Mouse (Mus musculus) T-helper 2 cell (primary cell): ENCODE data around the gene Hsd11b1.

ENCODE experiments used
- in situ Hi-C: fragments of 300-600 bp; cut with MboI, MseI; formaldehyde crosslinking; loops from one replicate; pipeline ENCODE4 v1.15.1; 2025; ENCODE audit warnings: high pct_unique_total_duplicates

Hsd11b1 gene

GRCm38 (mm10) chr1:193205431-193205830 is 58.4 kb downstream of the Hsd11b1 start:
- in situ Hi-C loops, result no loop called here

GRCm38 (mm10) chr1:193203821-193204220 is 60.1 kb downstream of the Hsd11b1 start:
- in situ Hi-C loops, result no loop called here

- in situ Hi-C loops, result no loop called here
Observed at GRCm38 (mm10) chr1:193201383-193201778, 62.5 kb downstream of the Hsd11b1 start, which contains the start of gene Traf3ip3. TSS of gene Traf3ip3 (minus strand) at chr1:193201703.

GRCm38 (mm10) chr1:193200640-193201382 is 63.1 kb downstream of the Hsd11b1 start:
- in situ Hi-C loops, result no loop called here

GRCm38 (mm10) chr1:193198312-193198711 is 65.6 kb downstream of the Hsd11b1 start:
- in situ Hi-C loops, result loop anchor here (10.0 kb wide), 1 partner anchor 424 kb away; the partner anchor contains the start of gene Hhat

GRCm38 (mm10) chr1:193197494-193198205 is 66.2 kb downstream of the Hsd11b1 start:
- in situ Hi-C loops, result loop anchor here (10.0 kb wide), 1 partner anchor 423 kb away; the partner anchor contains the start of gene Hhat

GRCm38 (mm10) chr1:193195169-193195810 is 68.6 kb downstream of the Hsd11b1 start:
- in situ Hi-C loops, result loop anchor here (10.0 kb wide), 1 partner anchor 420 kb away; the partner anchor contains the start of gene Hhat

DNA sequence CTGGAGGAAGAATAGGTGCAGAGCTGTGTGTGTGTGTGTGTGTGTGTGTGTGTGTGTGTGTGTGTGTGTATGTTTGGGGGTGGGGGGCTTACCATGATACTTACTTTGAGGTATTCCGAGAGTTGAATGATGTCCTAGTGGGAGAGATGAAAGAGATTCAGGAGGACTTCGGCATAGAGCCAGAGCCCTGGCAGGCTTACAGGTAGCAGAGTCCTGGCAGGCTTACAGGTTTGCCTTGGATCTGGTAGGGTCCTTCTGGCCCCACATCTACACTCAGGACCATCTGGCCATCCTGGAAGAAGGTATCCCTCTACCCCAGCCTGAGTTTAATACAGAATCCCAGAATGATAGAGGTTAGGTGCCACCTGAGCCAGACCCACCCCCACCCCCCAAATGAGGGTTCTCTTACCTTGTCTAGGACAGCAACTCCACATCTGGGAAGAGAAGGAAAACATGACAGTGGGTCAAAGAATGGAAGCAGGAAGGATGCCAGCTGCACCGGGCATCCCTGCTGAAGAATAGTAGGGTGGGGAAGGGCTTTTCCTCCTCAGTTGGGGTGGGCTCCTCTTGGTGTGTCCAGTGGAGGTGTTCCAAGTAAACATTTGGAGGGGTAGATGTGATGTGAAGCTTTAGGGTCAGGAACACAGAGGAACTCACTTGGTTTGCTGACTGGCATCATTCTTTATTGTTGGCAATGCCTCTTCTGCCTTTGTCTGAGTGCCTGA is 69.3 kb downstream of the Hsd11b1 start:
- in situ Hi-C loops, result loop anchor here (5.0 to 10.0 kb wide), 2 partner anchors 62 to 420 kb away; partner anchors contain the start of genes Diexf and Hhat

DNA sequence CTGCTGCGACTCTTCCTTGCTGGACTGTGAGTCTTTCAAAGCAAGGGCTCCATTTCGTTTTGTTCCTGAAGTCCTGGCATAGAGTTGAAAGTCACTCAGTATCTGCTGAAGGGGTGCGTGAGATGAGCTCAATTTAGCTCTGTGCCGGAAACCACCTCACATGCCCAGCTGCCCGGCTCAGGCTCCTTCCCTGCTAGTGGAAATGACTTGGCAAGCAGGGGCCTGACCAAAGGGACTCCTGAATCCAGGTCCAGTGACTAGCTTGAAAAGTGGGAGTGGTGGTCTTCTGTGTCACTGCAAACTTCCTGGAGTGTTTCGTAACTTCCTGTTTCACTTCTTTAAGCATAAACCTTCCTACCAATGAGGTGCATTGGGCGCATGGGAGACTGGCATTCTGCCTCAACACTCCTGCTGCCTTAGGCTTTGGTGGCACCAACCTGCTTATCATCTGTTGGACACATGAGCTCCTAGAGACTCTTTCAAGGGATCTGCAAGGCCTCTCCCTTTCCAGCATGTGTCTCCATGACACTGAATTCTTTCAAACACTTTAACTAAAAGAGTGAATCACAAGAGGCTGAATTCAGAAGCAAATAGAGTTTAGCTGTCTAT is 72.1 kb downstream of the Hsd11b1 start:
- in situ Hi-C loops, result loop anchor here (5.0 to 10.0 kb wide), 2 partner anchors 59 to 417 kb away; partner anchors contain the start of genes Diexf and Hhat

DNA sequence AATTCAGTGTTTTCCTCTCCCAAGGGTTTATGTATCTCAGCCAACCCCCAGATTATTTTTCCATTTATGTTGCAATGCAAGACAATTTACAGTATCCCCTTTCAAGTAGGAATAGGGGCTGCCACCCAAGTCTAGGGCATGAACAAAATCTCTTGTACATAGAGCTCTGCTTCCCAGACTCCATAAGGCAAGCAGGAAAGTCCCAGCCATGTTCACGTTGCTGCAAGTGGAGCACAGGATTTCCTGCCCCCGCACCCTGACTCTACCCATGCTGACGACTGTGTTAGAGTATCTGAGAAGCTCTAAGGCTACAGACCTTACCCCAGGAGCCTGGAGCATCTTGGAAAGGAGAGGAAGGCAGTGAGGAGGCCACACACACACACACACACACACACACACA is 74.1 kb downstream of the Hsd11b1 start:
- in situ Hi-C loops, result loop anchor here (5.0 to 10.0 kb wide), 2 partner anchors 57 to 415 kb away; partner anchors contain the start of genes Diexf and Hhat

GRCm38 (mm10) chr1:193189151-193189621 is 74.7 kb downstream of the Hsd11b1 start:
- in situ Hi-C loops, result no loop called here

GRCm38 (mm10) chr1:193188257-193188656 is 75.6 kb downstream of the Hsd11b1 start:
- in situ Hi-C loops, result no loop called here

DNA sequence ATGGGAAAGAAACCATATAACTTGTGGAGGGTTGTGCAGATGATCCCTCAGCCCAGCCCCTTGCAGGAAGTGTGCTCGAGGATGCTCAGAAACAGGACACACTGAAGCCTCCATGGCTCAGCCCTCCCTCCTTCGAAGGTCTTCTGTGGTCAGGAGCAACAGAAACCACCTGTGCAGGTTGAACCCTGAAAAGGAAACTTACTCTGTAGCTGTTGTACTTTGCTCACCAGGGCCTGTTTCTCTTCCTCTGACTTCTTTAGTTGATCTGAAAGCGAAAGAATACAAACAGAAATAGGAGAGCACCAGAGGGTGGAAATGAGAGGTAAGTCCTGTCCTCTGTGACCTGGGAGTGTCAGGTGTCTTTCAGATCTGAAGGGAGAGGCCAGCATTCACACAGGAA is 82.8 kb downstream of the Hsd11b1 start:
- in situ Hi-C loops, result no loop called here

DNA sequence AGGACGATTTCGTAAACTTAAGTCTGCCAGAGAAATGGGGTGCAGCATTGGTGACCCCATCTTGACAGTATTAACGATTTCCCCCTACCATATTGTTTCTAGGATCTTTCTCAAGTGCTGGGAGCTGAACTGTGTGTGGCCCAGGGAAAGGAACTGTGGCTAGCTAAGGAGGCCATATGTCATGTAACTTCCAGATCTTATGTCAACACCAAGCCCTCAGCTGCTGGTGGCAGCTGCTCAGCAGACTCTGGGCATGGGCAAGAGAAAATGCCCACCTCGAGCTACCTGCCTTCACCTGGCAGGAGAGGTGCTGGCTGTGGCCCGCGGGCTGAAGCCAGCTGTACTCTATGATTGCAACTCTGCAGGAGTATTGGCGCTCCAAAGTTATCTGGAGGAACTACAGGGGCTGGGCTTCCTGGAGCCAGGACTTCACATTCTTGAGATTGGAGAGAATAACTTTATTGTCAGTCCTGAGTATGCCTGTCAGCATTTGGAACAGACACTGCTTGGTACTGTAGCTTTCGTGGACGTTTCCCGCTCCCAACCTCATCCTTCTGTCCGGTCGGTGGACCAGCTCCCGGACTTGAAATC is 89.6 kb downstream of the Hsd11b1 start:
- in situ Hi-C loops, result no loop called here

- in situ Hi-C loops, result no loop called here
Observed at GRCm38 (mm10) chr1:193173810-193174129, 90.1 kb downstream of the Hsd11b1 start.

- in situ Hi-C loops, result no loop called here
Observed at GRCm38 (mm10) chr1:193172991-193173809, 90.7 kb downstream of the Hsd11b1 start.
